Mouse (Mus musculus): ENCODE measurements at regions not wholly inside any gene's neighbourhood (a gene's known extent, or its start where the extent isn't known, plus 50 kb on each side); places are given as distances from the start of the nearest gene placed in this dataset.

DNA sequence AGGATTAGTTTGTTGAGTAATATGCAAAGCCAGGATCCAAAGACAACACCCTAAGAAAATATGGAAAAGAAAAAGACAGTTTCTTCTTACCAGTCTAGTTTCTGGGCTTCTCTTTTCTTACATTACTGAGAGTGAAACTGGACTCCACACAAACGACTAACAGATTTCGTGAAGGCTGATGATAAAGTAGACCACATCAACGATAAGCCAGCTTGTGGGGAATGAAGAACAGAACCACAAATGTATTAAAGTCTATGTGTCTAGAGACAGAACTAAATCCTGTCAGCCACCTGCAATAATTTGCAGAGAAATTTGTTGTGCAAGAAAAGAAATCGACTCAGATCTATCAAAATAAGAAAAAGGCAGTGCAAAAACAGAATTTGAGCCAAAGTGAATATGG is 1015.0 kb downstream of the Efna5 start:
- TF ChIP-seq CHD2 (IDR thresholded peaks at IDR 0.05; ENCODE audit: low read depth, low read length) (no peak), MAFK (IDR thresholded peaks at IDR 0.05; ENCODE audit: insufficient read depth, low read depth, low read length) (no peak), ZC3H11A (IDR thresholded peaks at IDR 0.05; ENCODE audit: borderline replicate concordance, low read depth, low read length) (no peak), HCFC1 (IDR thresholded peaks at IDR 0.05; ENCODE audit: borderline replicate concordance, insufficient read depth, low read length) (no peak), ZNF384 (IDR thresholded peaks at IDR 0.05; ENCODE audit: low read depth, low read length) (no peak)
- Histone ChIP-seq H3K4me3 (ENCODE audit: insufficient read depth in 1 of 2, low read depth in 1 of 2, low read length in 2 of 2, poor library complexity in 1 of 2, severe bottlenecking in 1 of 2) (no peak overlapping the region), H3K9ac (ENCODE audit: insufficient read depth, low read depth, low read length, poor library complexity, severe bottlenecking) (no peak overlapping the region), H3K9me3 (ENCODE audit: control insufficient read depth, insufficient read depth, low read depth, low read length) (no peaks in the 10 kb centered on the region), H3K36me3 (ENCODE audit: control insufficient read depth, insufficient read depth, low read length, poor library complexity, severe bottlenecking) (no peaks in the 10 kb centered on the region), H3K27ac (ENCODE audit: insufficient read depth, low read depth, low read length, poor library complexity, severe bottlenecking) (no peak overlapping the region), H3K4me1 (ENCODE audit: control insufficient read depth in 2 of 2, insufficient read depth in 2 of 2, low read length in 2 of 2, poor library complexity in 1 of 2) (no peaks in the 10 kb centered on the region)
- DNase-seq (ENCODE audit: low read depth, low spot score): no peak
- in situ Hi-C loops (cut with MboI; ENCODE audit: low sequenced_read_pairs in 2 of 2, unreplicated experiment in 2 of 2): no loop called here

DNA sequence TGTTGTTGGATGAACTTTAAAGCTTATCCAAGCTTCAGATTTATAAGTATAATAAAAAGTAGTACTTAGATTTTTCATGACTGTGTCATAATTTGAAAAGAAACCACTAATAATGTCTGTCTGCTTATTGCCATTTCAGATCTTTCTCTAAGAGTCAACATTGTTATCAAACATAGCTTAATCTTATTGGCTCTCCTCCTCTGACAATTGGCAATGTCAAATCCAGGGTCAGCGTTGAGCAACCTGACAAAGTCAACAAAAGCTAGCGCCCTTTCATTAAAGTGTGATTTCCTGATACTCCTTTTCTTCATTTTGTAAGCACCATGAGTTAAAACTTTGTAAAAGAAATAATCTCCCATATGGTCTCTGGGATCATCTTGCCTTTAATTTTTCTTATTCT is 1018.7 kb downstream of the Efna5 start:
- Histone ChIP-seq H3K4me1 (ENCODE audit: control insufficient read depth in 2 of 2, insufficient read depth in 2 of 2, low read length in 2 of 2, poor library complexity in 1 of 2) (no peaks in the 10 kb centered on the region), H3K9me3 (ENCODE audit: control insufficient read depth, insufficient read depth, low read depth, low read length) (no peaks in the 10 kb centered on the region), H3K36me3 (ENCODE audit: control insufficient read depth, insufficient read depth, low read length, poor library complexity, severe bottlenecking) (no peaks in the 10 kb centered on the region), H3K27ac (ENCODE audit: insufficient read depth, low read depth, low read length, poor library complexity, severe bottlenecking) (no peak overlapping the region), H3K9ac (ENCODE audit: insufficient read depth, low read depth, low read length, poor library complexity, severe bottlenecking) (no peak overlapping the region), H3K4me3 (ENCODE audit: insufficient read depth in 1 of 2, low read depth in 1 of 2, low read length in 2 of 2, poor library complexity in 1 of 2, severe bottlenecking in 1 of 2) (no peak overlapping the region)
- no peak for DNase-seq (ENCODE audit: low read depth, low spot score)
- in situ Hi-C loops (cut with MboI; ENCODE audit: low sequenced_read_pairs in 2 of 2, unreplicated experiment in 2 of 2): no loop called here
- TF ChIP-seq MAFK (IDR thresholded peaks at IDR 0.05; ENCODE audit: insufficient read depth, low read depth, low read length): no peak
- no peak for TF ChIP-seq ZC3H11A (IDR thresholded peaks at IDR 0.05; ENCODE audit: borderline replicate concordance, low read depth, low read length)
- no peak for TF ChIP-seq CHD2 (IDR thresholded peaks at IDR 0.05; ENCODE audit: low read depth, low read length)
- no peak for TF ChIP-seq ZNF384 (IDR thresholded peaks at IDR 0.05; ENCODE audit: low read depth, low read length)
- TF ChIP-seq HCFC1 (IDR thresholded peaks at IDR 0.05; ENCODE audit: borderline replicate concordance, insufficient read depth, low read length): no peak

DNA sequence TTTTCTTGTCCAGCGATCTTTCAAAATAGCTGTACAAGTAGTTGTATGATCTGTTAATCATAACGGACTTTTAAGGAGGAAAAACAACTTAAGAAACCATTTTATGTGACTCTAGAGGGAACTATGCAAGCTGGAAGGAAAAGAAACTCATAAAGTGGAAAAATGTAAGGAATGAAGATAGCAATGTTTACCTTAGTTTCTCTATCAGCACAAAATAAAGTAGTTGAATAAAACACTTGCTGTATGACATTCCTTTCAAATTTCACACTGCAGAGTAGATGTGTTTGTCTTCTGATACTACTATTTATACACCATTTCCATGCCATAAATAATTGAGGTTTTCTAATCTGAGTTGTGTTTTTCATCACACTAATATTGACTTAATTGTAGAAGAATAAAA is 1043.6 kb downstream of the Efna5 start:
- TF ChIP-seq CHD2 (IDR thresholded peaks at IDR 0.05; ENCODE audit: low read depth, low read length) (no peak), ZC3H11A (IDR thresholded peaks at IDR 0.05; ENCODE audit: borderline replicate concordance, low read depth, low read length) (no peak), HCFC1 (IDR thresholded peaks at IDR 0.05; ENCODE audit: borderline replicate concordance, insufficient read depth, low read length) (no peak), MAFK (IDR thresholded peaks at IDR 0.05; ENCODE audit: insufficient read depth, low read depth, low read length) (no peak), ZNF384 (IDR thresholded peaks at IDR 0.05; ENCODE audit: low read depth, low read length) (no peak)
- DNase-seq (ENCODE audit: low read depth, low spot score): no peak
- no peak overlapping the region for H3K4me3 ChIP-seq (ENCODE audit: insufficient read depth in 1 of 2, low read depth in 1 of 2, low read length in 2 of 2, poor library complexity in 1 of 2, severe bottlenecking in 1 of 2)
- in situ Hi-C loops (cut with MboI; ENCODE audit: low sequenced_read_pairs in 2 of 2, unreplicated experiment in 2 of 2): no loop called here
- H3K9ac ChIP-seq (ENCODE audit: insufficient read depth, low read depth, low read length, poor library complexity, severe bottlenecking): no peak overlapping the region
- H3K4me1 ChIP-seq (ENCODE audit: control insufficient read depth in 2 of 2, insufficient read depth in 2 of 2, low read length in 2 of 2, poor library complexity in 1 of 2): no peaks in the 10 kb centered on the region
- no peaks in the 10 kb centered on the region for H3K36me3 ChIP-seq (ENCODE audit: control insufficient read depth, insufficient read depth, low read length, poor library complexity, severe bottlenecking)
- H3K27ac ChIP-seq (ENCODE audit: insufficient read depth, low read depth, low read length, poor library complexity, severe bottlenecking): no peak overlapping the region
- H3K9me3 ChIP-seq (ENCODE audit: control insufficient read depth, insufficient read depth, low read depth, low read length): no peaks in the 10 kb centered on the region

GRCm38 (mm10) chr17:61815490-61815889 is 1065.6 kb downstream of the Efna5 start:
- TF ChIP-seq HCFC1 (IDR thresholded peaks at IDR 0.05; ENCODE audit: borderline replicate concordance, insufficient read depth, low read length): no peak
- Histone ChIP-seq H3K36me3 (ENCODE audit: control insufficient read depth, insufficient read depth, low read length, poor library complexity, severe bottlenecking) (no peaks in the 10 kb centered on the region), H3K4me1 (ENCODE audit: control insufficient read depth in 2 of 2, insufficient read depth in 2 of 2, low read length in 2 of 2, poor library complexity in 1 of 2) (no peaks in the 10 kb centered on the region), H3K27ac (ENCODE audit: insufficient read depth, low read depth, low read length, poor library complexity, severe bottlenecking) (no peak overlapping the region), H3K9ac (ENCODE audit: insufficient read depth, low read depth, low read length, poor library complexity, severe bottlenecking) (no peak overlapping the region), H3K9me3 (ENCODE audit: control insufficient read depth, insufficient read depth, low read depth, low read length) (no peaks in the 10 kb centered on the region), H3K4me3 (ENCODE audit: insufficient read depth in 1 of 2, low read depth in 1 of 2, low read length in 2 of 2, poor library complexity in 1 of 2, severe bottlenecking in 1 of 2) (no peak overlapping the region)
- DNase-seq (ENCODE audit: low read depth, low spot score): no peak
- in situ Hi-C loops (cut with MboI; ENCODE audit: low sequenced_read_pairs in 2 of 2, unreplicated experiment in 2 of 2): no loop called here

- Histone ChIP-seq H3K4me3 (ENCODE audit: insufficient read depth in 1 of 2, low read depth in 1 of 2, low read length in 2 of 2, poor library complexity in 1 of 2, severe bottlenecking in 1 of 2) (no peak overlapping the region), H3K27ac (ENCODE audit: insufficient read depth, low read depth, low read length, poor library complexity, severe bottlenecking) (no peak overlapping the region), H3K9ac (ENCODE audit: insufficient read depth, low read depth, low read length, poor library complexity, severe bottlenecking) (no peak overlapping the region), H3K9me3 (ENCODE audit: control insufficient read depth, insufficient read depth, low read depth, low read length) (no peaks in the 10 kb centered on the region), H3K36me3 (ENCODE audit: control insufficient read depth, insufficient read depth, low read length, poor library complexity, severe bottlenecking) (no peaks in the 10 kb centered on the region), H3K4me1 (ENCODE audit: control insufficient read depth in 2 of 2, insufficient read depth in 2 of 2, low read length in 2 of 2, poor library complexity in 1 of 2) (no peaks in the 10 kb centered on the region)
- TF ChIP-seq ZC3H11A (IDR thresholded peaks at IDR 0.05; ENCODE audit: borderline replicate concordance, low read depth, low read length) (no peak), MAFK (IDR thresholded peaks at IDR 0.05; ENCODE audit: insufficient read depth, low read depth, low read length) (no peak), HCFC1 (IDR thresholded peaks at IDR 0.05; ENCODE audit: borderline replicate concordance, insufficient read depth, low read length) (no peak), CHD2 (IDR thresholded peaks at IDR 0.05; ENCODE audit: low read depth, low read length) (no peak), ZNF384 (IDR thresholded peaks at IDR 0.05; ENCODE audit: low read depth, low read length) (no peak)
- in situ Hi-C loops (cut with MboI; ENCODE audit: low sequenced_read_pairs in 2 of 2, unreplicated experiment in 2 of 2): no loop called here
- DNase-seq (ENCODE audit: low read depth, low spot score): no peak
Measured at GRCm38 (mm10) chr17:61768361-61768760, 1112.8 kb downstream of the Efna5 start.

All from ES-E14 (cell line).